Mouse (Mus musculus) MEL (cell line): ENCODE results near the gene Eml1.

Experiments
- EP300 ChIP-seq, 2 experiments: IDR thresholded peaks; 2 replicates each; pipeline ENCODE4 v1.6.1; 2011; ENCODE audit warnings: improper control_type of control experiment in 2 of 2, low read length in 2 of 2, low read depth in 1 of 2, mild to moderate bottlenecking in 1 of 2
- POLR2A ChIP-seq, 2 experiments: IDR thresholded peaks; 2 replicates each; pipeline ENCODE4 v1.6.1; 2011 to 2012; ENCODE audit warnings: low read length in 2 of 2, mild to moderate bottlenecking in 2 of 2, control low read depth in 1 of 2, improper control_type of control experiment in 1 of 2, low read depth in 1 of 2, moderate library complexity in 1 of 2; ENCODE audit not compliant: control insufficient read depth in 1 of 2, insufficient read depth in 1 of 2, poor library complexity in 1 of 2

DNA sequence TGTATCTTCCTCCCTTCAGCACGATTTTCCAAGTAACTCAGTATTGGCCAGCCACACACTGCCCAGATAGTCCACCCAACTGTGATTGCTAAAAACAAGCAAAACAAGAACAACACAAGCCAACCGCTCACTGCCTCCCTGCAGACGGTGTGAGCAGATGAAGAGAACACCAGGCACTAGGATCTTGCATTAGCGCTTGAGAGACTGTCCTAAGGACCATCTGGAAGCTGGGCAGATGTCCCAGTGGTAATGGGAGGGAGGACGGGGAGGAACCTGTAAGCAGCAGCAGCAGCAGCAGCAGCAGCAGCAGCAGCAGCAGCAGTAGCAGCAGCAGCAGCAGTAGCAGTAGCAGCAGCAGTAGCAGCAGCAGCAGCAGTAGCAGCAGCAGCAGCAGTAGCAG is 21.7 kb upstream of the Eml1 start:
- TF ChIP-seq EP300 (IDR thresholded peaks at IDR 0.05; ENCODE audit: low read depth in 1 of 2, low read length in 2 of 2) (no peak), POLR2A (IDR thresholded peaks at IDR 0.05; ENCODE audit: control insufficient read depth in 1 of 2, insufficient read depth in 1 of 2, low read depth in 1 of 2, low read length in 2 of 2, poor library complexity in 1 of 2) (no peak)
